Mouse (Mus musculus) midbrain, embryonic 12.5 days (tissue): Measurements from ENCODE around the gene Mal. TPM values are rescaled to one million over a fixed set of nuclear protein-coding genes. Genes with fewer than 3 reads are reported as not detected.
A peak's percentile ranks its signal among the peaks of the same experiment; 100 is the strongest.

Experiments
- ATAC-seq: fragments of 200-750 bp; cut with Nextera tagmentation; 2 replicates; pipeline ENCODE4 v1.8.0; 2017; ENCODE audit warnings: low read depth, moderate TSS enrichment, moderate library complexity; ENCODE audit not compliant: low FRiP score
- H3K27ac ChIP-seq: fragments of 300-500 bp; sonication (generic); replicated peaks from 2 replicates; pipeline ENCODE4 v1.5.1; 2016; ENCODE audit warnings: mild to moderate bottlenecking
- H3K27me3 ChIP-seq: fragments of 300-500 bp; sonication (generic); 2 replicates; pipeline ENCODE4 v1.6.1; 2016; ENCODE audit warnings: mild to moderate bottlenecking
- H3K36me3 ChIP-seq: fragments of 300-500 bp; sonication (generic); 2 replicates; pipeline ENCODE4 v1.6.1; 2016
- H3K4me1 ChIP-seq: fragments of 300-500 bp; sonication (generic); 2 replicates; pipeline ENCODE4 v1.6.1; 2016
- H3K4me2 ChIP-seq: fragments of 300-500 bp; sonication (generic); replicated peaks from 2 replicates; pipeline ENCODE4 v1.6.1; 2016; ENCODE audit warnings: mild to moderate bottlenecking, moderate library complexity
- H3K4me3 ChIP-seq: fragments of 300-500 bp; sonication (generic); 2 replicates; pipeline ENCODE4 v1.5.1; 2016; ENCODE audit warnings: mild to moderate bottlenecking
- H3K9ac ChIP-seq: fragments of 300-500 bp; sonication (generic); replicated peaks from 2 replicates; pipeline ENCODE4 v1.6.1; 2016; ENCODE audit warnings: mild to moderate bottlenecking, moderate library complexity
- H3K9me3 ChIP-seq: fragments of 300-500 bp; sonication (generic); 2 replicates; pipeline ENCODE4 v1.6.1; 2016; ENCODE audit warnings: mild to moderate bottlenecking
- WGBS: fragments of 180-500 bp; shearing (Covaris S2); methylation state at CpG from one replicate; pipeline ENCODE4 v1.1.7; 2016; 5-methylcytosine and 5-hydroxymethylcytosine counted together
- polyA plus RNA-seq: library from polyadenylated mRNA; unstranded; fragments of >200 nt; fragmentation: Nextera tagmentation; extraction: Ambion mirVana; gene quantifications from 2 replicates; pipeline ENCODE4 v1.2.1, GENCODE M21; 2016

Mal gene
- polyA plus RNA-seq, 1 experiment from 2014 or later = 0.88 TPM

DNA sequence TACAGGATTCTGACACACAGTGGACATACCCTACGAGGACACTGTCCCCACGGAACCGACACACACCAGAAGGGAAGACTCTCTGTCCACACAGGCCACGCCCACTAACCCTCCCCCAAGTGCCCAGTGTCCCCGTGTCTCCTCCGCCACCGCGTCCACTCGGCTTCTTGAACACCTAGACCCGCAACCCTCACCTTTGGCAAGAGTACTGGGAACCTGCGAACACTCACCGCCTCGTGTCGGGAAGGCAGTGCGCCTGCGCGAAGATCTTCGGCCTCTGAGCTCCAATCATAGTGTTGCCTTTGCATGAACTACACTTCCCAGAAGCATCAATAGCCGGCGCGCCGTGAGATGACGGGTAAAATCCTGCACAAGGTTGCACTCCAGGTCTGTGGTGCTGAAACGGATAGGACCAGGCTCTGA, 72.0 kb downstream of the Mal start:
- peak; percentile 82 for ATAC-seq
- 0 out of 2 replicates have a peak, but pooled peaks cover 7% of the 10 kb centered on the region for H3K36me3 ChIP-seq
- H3K4me3 ChIP-seq = peak overlapping the region; percentile 62
- H3K27ac ChIP-seq = no peak overlapping the region
- WGBS = under 1% methylated on average over 24 of the region's 24 CpGs
- H3K4me1 ChIP-seq = peaks cover 32% of the 10 kb centered on the region
- H3K9me3 ChIP-seq = no peaks in the 10 kb centered on the region
- H3K9ac ChIP-seq = peak overlapping the region; percentile 70
- H3K27me3 ChIP-seq = peaks cover 4% of the 10 kb centered on the region; the same call in 1 of the 2 replicates
- H3K4me2 ChIP-seq = peak overlapping the region; percentile 80

Other genes starting within 250 kb of the Mal start
- gene Gpat2, start 231.5 kb downstream of the Mal start, polyA plus RNA-seq = 0.20 TPM in 1 of 2 replicates, not detected in the other
- gene Fahd2a, start 212.1 kb downstream of the Mal start, polyA plus RNA-seq = 25.0 and 29.6 TPM in 2 replicates
- 3.5 and 3.7 TPM in 2 replicates for gene Kcnip3, start 134.6 kb downstream of the Mal start, polyA plus RNA-seq
- gene Prom2, start 115.2 kb downstream of the Mal start, polyA plus RNA-seq = 0.31 and 0.62 TPM in 2 replicates
- gene Zfp661, start 69.6 kb downstream of the Mal start, polyA plus RNA-seq = 9.4 TPM in 2 replicates
- gene Mrps5, start 69.5 kb downstream of the Mal start, polyA plus RNA-seq = 151 and 168 TPM in 2 replicates
- 0.63 and 0.74 TPM in 2 replicates for gene Mall, start 73.2 kb upstream of the Mal start, polyA plus RNA-seq
- gene Nphp1, start 132.2 kb upstream of the Mal start, polyA plus RNA-seq = 31.7 and 33.3 TPM in 2 replicates
- 30.6 and 31.7 TPM in 2 replicates for gene Mtln, start 135.8 kb upstream of the Mal start, polyA plus RNA-seq
- gene Bub1, start 175.2 kb upstream of the Mal start, polyA plus RNA-seq = 67.6 and 68.3 TPM in 2 replicates
- gene Acoxl, start 182.2 kb upstream of the Mal start, polyA plus RNA-seq = not detected in 2 replicates